Mouse (Mus musculus): ENCODE results near the gene Glrx.

The Glrx gene

GRCm38 (mm10) chr13:75883792-75884191, 44.1 kb downstream of the Glrx start:
- no peak for DNase-seq (ENCODE audit: low spot score in 2 of 2)

GRCm38 (mm10) chr13:75891868-75892267, 52.2 kb downstream of the Glrx start:
- DNase-seq (ENCODE audit: low spot score in 2 of 2) = no peak

GRCm38 (mm10) chr13:75892291-75892690, 52.6 kb downstream of the Glrx start:
- no peak for DNase-seq (ENCODE audit: low spot score in 2 of 2)

- no peak for DNase-seq (ENCODE audit: low spot score in 2 of 2)
These were observed 53.2 kb downstream of the Glrx start for GRCm38 (mm10) chr13:75892876-75893275.
